Mouse (Mus musculus): Measurements from ENCODE around the gene Clybl. TPM values are rescaled to one million over a fixed set of nuclear protein-coding genes. Genes with fewer than 3 reads are reported as not detected.

Gene Clybl
- polyA plus RNA-seq, 1 experiment: 66.7 TPM

GRCm38 (mm10) chr14:122262851-122263659, 81.6 kb downstream of the Clybl start:
- 62% methylated on average over 16 of the region's 16 CpGs for WGBS

GRCm38 (mm10) chr14:122265214-122265613, 83.7 kb downstream of the Clybl start:
- Histone ChIP-seq H3K27me3 (replicated peaks; ENCODE audit: control insufficient read depth, insufficient read depth, low read length) (0 out of 2 replicates have a peak, but pooled peaks cover 1% of the 10 kb centered on the region), H3K4me3 (ENCODE audit: insufficient read depth, low read depth, low read length) (no peak overlapping the region), H3K27ac (ENCODE audit: insufficient read depth, low read depth, low read length) (no peak overlapping the region), H3K4me1 (ENCODE audit: control insufficient read depth, insufficient read depth, low read length) (no peaks in the 10 kb centered on the region), H3K36me3 (ENCODE audit: control insufficient read depth, insufficient read depth, low read length) (no peaks in the 10 kb centered on the region)
- DNase-seq: no peak
- WGBS: 67% methylated on average over 7 of the region's 7 CpGs
- no peak for TF ChIP-seq POLR2A (IDR thresholded peaks at IDR 0.05; ENCODE audit: low read depth, low read length)
- no peak for TF ChIP-seq CTCF (conservative IDR thresholded peaks at IDR 0.05; ENCODE audit: insufficient read depth, insufficient read length, low read depth, low read length)

More at GRCm38 (mm10) chr14:122262851-122263659, 81.6 kb downstream of the Clybl start:
- H3K4me1 ChIP-seq (ENCODE audit: control insufficient read depth, insufficient read depth, low read length): peaks cover 3% of the 10 kb centered on the region; the same call in 1 of the 2 replicates
- H3K4me3 ChIP-seq (ENCODE audit: insufficient read depth, low read depth, low read length): no peak overlapping the region
- H3K36me3 ChIP-seq (ENCODE audit: control insufficient read depth, insufficient read depth, low read length): no peaks in the 10 kb centered on the region
- TF ChIP-seq CTCF (conservative IDR thresholded peaks at IDR 0.05; ENCODE audit: insufficient read depth, insufficient read length, low read depth, low read length) (no peak), POLR2A (IDR thresholded peaks at IDR 0.05; ENCODE audit: low read depth, low read length) (no peak)
- no peak for DNase-seq
- H3K27ac ChIP-seq (ENCODE audit: insufficient read depth, low read depth, low read length): no peak overlapping the region
- H3K27me3 ChIP-seq (replicated peaks; ENCODE audit: control insufficient read depth, insufficient read depth, low read length): 0 out of 2 replicates have a peak, but pooled peaks cover 1% of the 10 kb centered on the region

- Histone ChIP-seq H3K4me1 (ENCODE audit: control insufficient read depth, insufficient read depth, low read length) (no peaks in the 10 kb centered on the region), H3K27me3 (replicated peaks; ENCODE audit: control insufficient read depth, insufficient read depth, low read length) (0 out of 2 replicates have a peak, but pooled peaks cover 1% of the 10 kb centered on the region), H3K4me3 (ENCODE audit: insufficient read depth, low read depth, low read length) (no peak overlapping the region), H3K36me3 (ENCODE audit: control insufficient read depth, insufficient read depth, low read length) (no peaks in the 10 kb centered on the region), H3K27ac (ENCODE audit: insufficient read depth, low read depth, low read length) (no peak overlapping the region)
- TF ChIP-seq POLR2A (IDR thresholded peaks at IDR 0.05; ENCODE audit: low read depth, low read length) (no peak), CTCF (conservative IDR thresholded peaks at IDR 0.05; ENCODE audit: insufficient read depth, insufficient read length, low read depth, low read length) (no peak)
- WGBS: 63% methylated on average over 4 of the region's 4 CpGs
- no peak for DNase-seq
These were observed 86.1 kb downstream of the Clybl start for GRCm38 (mm10) chr14:122267590-122267989.

- Histone ChIP-seq H3K27ac (ENCODE audit: insufficient read depth, low read depth, low read length) (no peak overlapping the region), H3K27me3 (replicated peaks; ENCODE audit: control insufficient read depth, insufficient read depth, low read length) (no peaks in the 10 kb centered on the region), H3K36me3 (ENCODE audit: control insufficient read depth, insufficient read depth, low read length) (no peaks in the 10 kb centered on the region), H3K4me1 (ENCODE audit: control insufficient read depth, insufficient read depth, low read length) (no peaks in the 10 kb centered on the region), H3K4me3 (ENCODE audit: insufficient read depth, low read depth, low read length) (no peak overlapping the region)
- no peak for TF ChIP-seq POLR2A (IDR thresholded peaks at IDR 0.05; ENCODE audit: low read depth, low read length)
- TF ChIP-seq CTCF (conservative IDR thresholded peaks at IDR 0.05; ENCODE audit: insufficient read depth, insufficient read length, low read depth, low read length): no peak
- 56% methylated on average over 14 of the region's 14 CpGs for WGBS
- DNase-seq: no peak
These were observed 89.7 kb downstream of the Clybl start for GRCm38 (mm10) chr14:122271104-122271746.

GRCm38 (mm10) chr14:122277142-122277541, 95.6 kb downstream of the Clybl start:
- DNase-seq: no peak
- TF ChIP-seq POLR2A (IDR thresholded peaks at IDR 0.05; ENCODE audit: low read depth, low read length) (no peak), CTCF (conservative IDR thresholded peaks at IDR 0.05; ENCODE audit: insufficient read depth, insufficient read length, low read depth, low read length) (no peak)
- Histone ChIP-seq H3K36me3 (ENCODE audit: control insufficient read depth, insufficient read depth, low read length) (no peaks in the 10 kb centered on the region), H3K4me1 (ENCODE audit: control insufficient read depth, insufficient read depth, low read length) (no peaks in the 10 kb centered on the region), H3K27ac (ENCODE audit: insufficient read depth, low read depth, low read length) (no peak overlapping the region), H3K27me3 (replicated peaks; ENCODE audit: control insufficient read depth, insufficient read depth, low read length) (no peaks in the 10 kb centered on the region), H3K4me3 (ENCODE audit: insufficient read depth, low read depth, low read length) (no peak overlapping the region)
- 94% methylated on average over 8 of the region's 8 CpGs for WGBS

GRCm38 (mm10) chr14:122279462-122280308, 98.2 kb downstream of the Clybl start:
- H3K4me1 ChIP-seq (ENCODE audit: control insufficient read depth, insufficient read depth, low read length): no peaks in the 10 kb centered on the region
- 74% methylated on average over 16 of the region's 16 CpGs for WGBS
- H3K36me3 ChIP-seq (ENCODE audit: control insufficient read depth, insufficient read depth, low read length): no peaks in the 10 kb centered on the region
- no peak overlapping the region for H3K4me3 ChIP-seq (ENCODE audit: insufficient read depth, low read depth, low read length)
- H3K27ac ChIP-seq (ENCODE audit: insufficient read depth, low read depth, low read length): no peak overlapping the region
- DNase-seq: no peak
- H3K27me3 ChIP-seq (replicated peaks; ENCODE audit: control insufficient read depth, insufficient read depth, low read length): no peaks in the 10 kb centered on the region
- TF ChIP-seq POLR2A (IDR thresholded peaks at IDR 0.05; ENCODE audit: low read depth, low read length): no peak
- TF ChIP-seq CTCF (conservative IDR thresholded peaks at IDR 0.05; ENCODE audit: insufficient read depth, insufficient read length, low read depth, low read length): no peak
